Mouse (Mus musculus): Measurements from ENCODE around the gene Tmem115.

DNA sequence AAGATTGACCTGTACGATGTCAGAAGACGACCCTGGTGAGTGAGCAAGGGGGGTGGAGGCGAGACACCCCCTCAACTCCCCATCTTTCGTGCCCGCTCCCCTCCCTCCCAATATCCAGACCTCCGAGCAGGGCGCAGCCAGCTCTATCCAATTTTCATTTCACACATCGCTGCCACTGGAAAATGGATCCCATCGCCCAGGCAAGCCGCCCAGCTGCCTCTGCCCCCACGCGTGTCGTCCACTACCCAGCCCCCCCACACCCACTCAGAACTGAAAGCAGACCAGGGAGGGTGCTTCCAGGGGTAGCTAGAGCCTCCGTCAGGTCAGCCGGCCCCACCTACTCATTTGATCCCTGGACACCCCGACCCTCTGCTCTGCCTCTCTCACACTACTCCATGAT is 21.4 kb upstream of the Tmem115 start:
- TF ChIP-seq CTCF (IDR thresholded peaks at IDR 0.05; ENCODE audit: extremely low read depth, insufficient read length, insufficient replicate concordance, low read depth, low read length), result no peak
- no peak for TF ChIP-seq POLR2A (IDR thresholded peaks at IDR 0.05; ENCODE audit: low read depth, low read length)
